Mouse (Mus musculus) kidney, adult 2 months (tissue): ENCODE results near the gene Cpeb1.
A peak's percentile ranks its signal among the peaks of the same experiment; 100 is the strongest.

Experiments used
- CTCF ChIP-seq: fragments of 200-500 bp; conservative IDR thresholded peaks from 2 replicates; pipeline ENCODE4 v1.5.1; 2011; ENCODE audit warnings: low read depth, mild to moderate bottlenecking, control low read depth, low read length, moderate library complexity, mixed read lengths; ENCODE audit not compliant: insufficient read depth, insufficient read length
- POLR2A ChIP-seq: fragments of 200-500 bp; IDR thresholded peaks from one replicate; pipeline ENCODE4 v1.6.1; 2011; ENCODE audit warnings: low read depth, low read length, control low read depth

DNA sequence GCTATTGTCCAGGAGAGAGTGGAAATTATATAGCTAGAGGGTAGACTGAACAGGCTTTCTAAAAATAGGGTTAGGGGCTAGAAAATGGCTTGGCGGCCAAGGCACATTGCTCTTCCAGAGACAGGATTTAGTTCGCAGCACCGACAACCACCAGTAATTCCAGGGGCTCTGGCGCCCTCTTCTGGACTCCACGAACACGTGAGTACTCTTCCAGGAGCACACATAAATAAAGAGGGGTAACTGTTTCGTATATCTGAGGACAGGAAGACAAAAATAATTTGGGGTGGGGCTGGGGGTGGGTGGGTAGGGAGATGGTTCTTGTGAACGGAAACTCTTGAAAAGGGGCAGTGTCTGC, 118.9 kb downstream of the Cpeb1 start:
- peak; percentile 70 for TF ChIP-seq CTCF
- TF ChIP-seq POLR2A = no peak
